Mouse (Mus musculus) brown adipose tissue, adult 24 weeks (tissue): Measurements from ENCODE around the gene Slc35c2. TPM values are rescaled to one million over a fixed set of nuclear protein-coding genes. Genes with fewer than 3 reads are reported as not detected.

Experiments
- H3K27ac ChIP-seq: fragments of 200-500 bp; replicated peaks from 2 replicates; pipeline ENCODE4 v1.5.1; 2012; ENCODE audit warnings: low read depth, mild to moderate bottlenecking, low read length
- H3K4me1 ChIP-seq: fragments of 200-500 bp; 2 replicates; pipeline ENCODE4 v1.6.1; 2012; ENCODE audit warnings: low read length, mixed read lengths; ENCODE audit not compliant: control insufficient read depth, insufficient read depth, insufficient read length
- H3K4me3 ChIP-seq: fragments of 200-500 bp; 2 replicates; pipeline ENCODE4 v1.5.1; 2012; ENCODE audit warnings: low read depth, mild to moderate bottlenecking, low read length, moderate library complexity; ENCODE audit not compliant: insufficient read depth
- polyA plus RNA-seq: library from polyadenylated mRNA; stranded (reverse); fragments of >200 nt; gene quantifications from 2 replicates; pipeline ENCODE4 v1.2.4, GENCODE M21; 2012; ENCODE audit not compliant: missing spikeins, insufficient read depth, insufficient read length

Slc35c2 gene
- polyA plus RNA-seq, 1 experiment, result 12.6 TPM

- no peak overlapping the region for H3K4me3 ChIP-seq
Measured at GRCm38 (mm10) chr2:165300424-165300823, 12.8 kb upstream of the Slc35c2 start.

GRCm38 (mm10) chr2:165297429-165297828, 9.8 kb upstream of the Slc35c2 start:
- Histone ChIP-seq H3K4me1 (no peaks in the 10 kb centered on the region), H3K4me3 (no peak overlapping the region), H3K27ac (no peak overlapping the region)

More at GRCm38 (mm10) chr2:165300424-165300823, 12.8 kb upstream of the Slc35c2 start:
- Histone ChIP-seq H3K4me1 (no peaks in the 10 kb centered on the region), H3K27ac (no peak overlapping the region)

GRCm38 (mm10) chr2:165296571-165296970, 8.9 kb upstream of the Slc35c2 start:
- no peak overlapping the region for H3K4me3 ChIP-seq
- H3K4me1 ChIP-seq, result no peaks in the 10 kb centered on the region
- H3K27ac ChIP-seq, result no peak overlapping the region

GRCm38 (mm10) chr2:165288315-165289031, 804 bp upstream of the Slc35c2 start:
- H3K4me3 ChIP-seq, result peak overlapping the region; percentile 74
- H3K27ac ChIP-seq, result no peak overlapping the region

GRCm38 (mm10) chr2:165286361-165287201, 1.1 kb downstream of the Slc35c2 start:
- 0 out of 2 replicates have a peak overlapping the region, but pooled peaks have one; percentile 11 for H3K27ac ChIP-seq
- peak overlapping the region; percentile 74 for H3K4me3 ChIP-seq
- H3K4me1 ChIP-seq, result peaks cover 9% of the 10 kb centered on the region

More at GRCm38 (mm10) chr2:165288315-165289031, 804 bp upstream of the Slc35c2 start:
- peaks cover 9% of the 10 kb centered on the region for H3K4me1 ChIP-seq

GRCm38 (mm10) chr2:165285621-165286020, 2.0 kb downstream of the Slc35c2 start:
- Histone ChIP-seq H3K27ac (no peak overlapping the region), H3K4me1 (peaks cover 9% of the 10 kb centered on the region), H3K4me3 (no peak overlapping the region)

GRCm38 (mm10) chr2:165285034-165285433, 2.6 kb downstream of the Slc35c2 start:
- Histone ChIP-seq H3K4me1 (peaks cover 9% of the 10 kb centered on the region), H3K27ac (no peak overlapping the region), H3K4me3 (no peak overlapping the region)

GRCm38 (mm10) chr2:165284377-165284776, 3.3 kb downstream of the Slc35c2 start:
- no peak overlapping the region for H3K4me3 ChIP-seq
- peaks cover 9% of the 10 kb centered on the region for H3K4me1 ChIP-seq
- H3K27ac ChIP-seq, result no peak overlapping the region

- H3K4me1 ChIP-seq, result peaks cover 6% of the 10 kb centered on the region
- no peak overlapping the region for H3K27ac ChIP-seq
- no peak overlapping the region for H3K4me3 ChIP-seq
Measured at GRCm38 (mm10) chr2:165283644-165284043, 4.0 kb downstream of the Slc35c2 start.

GRCm38 (mm10) chr2:165281779-165282311, 5.8 kb downstream of the Slc35c2 start:
- Histone ChIP-seq H3K4me1 (0 out of 2 replicates have a peak, but pooled peaks cover 1% of the 10 kb centered on the region), H3K4me3 (no peak overlapping the region), H3K27ac (no peak overlapping the region)

GRCm38 (mm10) chr2:165279351-165279750, 8.3 kb downstream of the Slc35c2 start:
- H3K27ac ChIP-seq, result no peak overlapping the region
- no peaks in the 10 kb centered on the region for H3K4me1 ChIP-seq
- H3K4me3 ChIP-seq, result no peak overlapping the region

- Histone ChIP-seq H3K27ac (no peak overlapping the region), H3K4me1 (no peaks in the 10 kb centered on the region), H3K4me3 (no peak overlapping the region)
Measured at GRCm38 (mm10) chr2:165277188-165277740, 10.4 kb downstream of the Slc35c2 start.

- Histone ChIP-seq H3K4me3 (no peak overlapping the region), H3K4me1 (no peaks in the 10 kb centered on the region), H3K27ac (no peak overlapping the region)
Measured at GRCm38 (mm10) chr2:165275824-165276223, 11.8 kb downstream of the Slc35c2 start.

GRCm38 (mm10) chr2:165275124-165275640, 12.5 kb downstream of the Slc35c2 start:
- Histone ChIP-seq H3K27ac (no peak overlapping the region), H3K4me3 (no peak overlapping the region), H3K4me1 (no peaks in the 10 kb centered on the region)

- no peaks in the 10 kb centered on the region for H3K4me1 ChIP-seq
- no peak overlapping the region for H3K27ac ChIP-seq
- no peak overlapping the region for H3K4me3 ChIP-seq
Measured at GRCm38 (mm10) chr2:165273589-165273988, 14.1 kb downstream of the Slc35c2 start.
